Mouse (Mus musculus) MEL (cell line): ENCODE measurements around the gene Vmp1.

Experiments used
- CTCF ChIP-seq, 3 experiments: IDR thresholded peaks in 2 of 3; conservative IDR thresholded peaks in 1 of 3; 2 replicates each; pipeline ENCODE4 v1.5.1; 2011 to 2012; ENCODE audit warnings: low read length in 3 of 3, low read depth in 2 of 3, mild to moderate bottlenecking in 2 of 3, improper control_type of control experiment in 1 of 3, inconsistent platforms in 1 of 3, mixed read lengths in 1 of 3, moderate library complexity in 1 of 3; ENCODE audit not compliant: control insufficient read depth in 1 of 3, insufficient read depth in 1 of 3, poor library complexity in 1 of 3, severe bottlenecking in 1 of 3
- EP300 ChIP-seq, 2 experiments: IDR thresholded peaks; 2 replicates each; pipeline ENCODE4 v1.6.1; 2011; ENCODE audit warnings: improper control_type of control experiment in 2 of 2, low read length in 2 of 2, low read depth in 1 of 2, mild to moderate bottlenecking in 1 of 2
- POLR2A ChIP-seq, 2 experiments: IDR thresholded peaks; 2 replicates each; pipeline ENCODE4 v1.6.1; 2011 to 2012; ENCODE audit warnings: low read length in 2 of 2, mild to moderate bottlenecking in 2 of 2, control low read depth in 1 of 2, improper control_type of control experiment in 1 of 2, low read depth in 1 of 2, moderate library complexity in 1 of 2; ENCODE audit not compliant: control insufficient read depth in 1 of 2, insufficient read depth in 1 of 2, poor library complexity in 1 of 2
- RCOR1 ChIP-seq: IDR thresholded peaks from 2 replicates; pipeline ENCODE4 v1.6.1; 2012; ENCODE audit warnings: low read depth, mild to moderate bottlenecking, inconsistent platforms, low read length, improper control_type of control experiment
- SMC3 ChIP-seq: IDR thresholded peaks from 2 replicates; pipeline ENCODE4 v1.6.1; 2011; ENCODE audit warnings: low read depth, low read length, improper control_type of control experiment
- TAL1 ChIP-seq: IDR thresholded peaks from 2 replicates; pipeline ENCODE4 v1.6.1; 2012; ENCODE audit warnings: mild to moderate bottlenecking, inconsistent platforms, low read length, moderate library complexity, mixed read lengths

- TF ChIP-seq CTCF (IDR thresholded peaks at IDR 0.05 in 2 of 3, conservative IDR thresholded peaks at IDR 0.05 in 1 of 3; ENCODE audit: control insufficient read depth in 1 of 3, insufficient read depth in 1 of 3, low read depth in 2 of 3, low read length in 3 of 3, poor library complexity in 1 of 3, severe bottlenecking in 1 of 3), result no peak
- no peak for TF ChIP-seq EP300 (IDR thresholded peaks at IDR 0.05; ENCODE audit: low read depth in 1 of 2, low read length in 2 of 2)
- TF ChIP-seq TAL1, result no peak
- TF ChIP-seq POLR2A (IDR thresholded peaks at IDR 0.05; ENCODE audit: control insufficient read depth in 1 of 2, insufficient read depth in 1 of 2, low read depth in 1 of 2, low read length in 2 of 2, poor library complexity in 1 of 2), result no peak
- no peak for TF ChIP-seq SMC3
- no peak for TF ChIP-seq RCOR1
These were observed 87.3 kb downstream of the Vmp1 start for GRCm38 (mm10) chr11:86596187-86596960.
